Mouse (Mus musculus): Measurements from ENCODE around the gene Slc35e3.
A peak's percentile ranks its signal among the peaks of the same experiment; 100 is the strongest.
"Not testable (repeated sequence)": the region's sequence is repeated elsewhere in the genome, so short reads cannot be mapped to it uniquely, and the experiment has no call there.

The Slc35e3 gene

GRCm38 (mm10) chr10:117749050-117749686, 3.0 kb upstream of the Slc35e3 start:
- DNase-seq, result no peak

- DNase-seq, result peak; percentile 17 to 41
Measured at GRCm38 (mm10) chr10:117748276-117749049, 2.3 kb upstream of the Slc35e3 start.

- DNase-seq, result peak; percentile 19 to 28
Measured at GRCm38 (mm10) chr10:117747711-117748110, 1.5 kb upstream of the Slc35e3 start.

- peak; percentile 24 to 38 for DNase-seq
Measured at GRCm38 (mm10) chr10:117745570-117746296, 432 bp downstream of the Slc35e3 start.

- no peak for DNase-seq
Measured at GRCm38 (mm10) chr10:117743917-117744316, 2.2 kb downstream of the Slc35e3 start.

- DNase-seq, result no peak
Measured at GRCm38 (mm10) chr10:117743182-117743581, 3.0 kb downstream of the Slc35e3 start.

GRCm38 (mm10) chr10:117742618-117743017, 3.5 kb downstream of the Slc35e3 start:
- no peak for DNase-seq

- no peak for DNase-seq
Measured at GRCm38 (mm10) chr10:117741698-117742475, 4.3 kb downstream of the Slc35e3 start.

- no peak for DNase-seq
Measured at GRCm38 (mm10) chr10:117740921-117741320, 5.2 kb downstream of the Slc35e3 start.

GRCm38 (mm10) chr10:117740171-117740570, 6.0 kb downstream of the Slc35e3 start:
- no peak for DNase-seq

- DNase-seq, result no peak
Measured at GRCm38 (mm10) chr10:117739648-117739948, 6.6 kb downstream of the Slc35e3 start.

- DNase-seq, result no peak
Measured at GRCm38 (mm10) chr10:117738928-117739647, 7.1 kb downstream of the Slc35e3 start.

GRCm38 (mm10) chr10:117738140-117738921, 7.8 kb downstream of the Slc35e3 start:
- no peak for DNase-seq

- not testable (repeated sequence) for DNase-seq
Measured at GRCm38 (mm10) chr10:117737498-117737897, 8.7 kb downstream of the Slc35e3 start.

GRCm38 (mm10) chr10:117737075-117737474, 9.1 kb downstream of the Slc35e3 start:
- no peak for DNase-seq

- DNase-seq, result no peak
Measured at GRCm38 (mm10) chr10:117736573-117736972, 9.6 kb downstream of the Slc35e3 start.

GRCm38 (mm10) chr10:117735396-117735795, 10.8 kb downstream of the Slc35e3 start:
- not testable (repeated sequence) for DNase-seq

- not testable (repeated sequence) for DNase-seq
Measured at GRCm38 (mm10) chr10:117734104-117734852, 11.9 kb downstream of the Slc35e3 start.

GRCm38 (mm10) chr10:117733626-117734025, 12.5 kb downstream of the Slc35e3 start:
- not testable (repeated sequence) for DNase-seq

- no peak for DNase-seq
Measured at GRCm38 (mm10) chr10:117732962-117733592, 13.1 kb downstream of the Slc35e3 start.
